Mouse (Mus musculus) testis, adult 2 months (tissue): ENCODE measurements around the gene Gm14214. TPM values are rescaled to one million over a fixed set of nuclear protein-coding genes. Genes with fewer than 3 reads are reported as not detected.

Experiments
- H3K27ac ChIP-seq: fragments of 200-500 bp; 2 replicates; pipeline ENCODE4 v1.5.1; 2012; ENCODE audit warnings: low read depth, low read length; ENCODE audit not compliant: control insufficient read depth, insufficient read depth
- H3K27me3 ChIP-seq: fragments of 200-500 bp; 2 replicates; pipeline ENCODE4 v1.6.1; 2012; ENCODE audit warnings: mild to moderate bottlenecking, low read length, moderate library complexity; ENCODE audit not compliant: control insufficient read depth, insufficient read depth
- H3K36me3 ChIP-seq: fragments of 200-500 bp; 2 replicates; pipeline ENCODE4 v1.6.1; 2012; ENCODE audit warnings: mild to moderate bottlenecking, low read length; ENCODE audit not compliant: control insufficient read depth, insufficient read depth
- H3K4me1 ChIP-seq: fragments of 200-500 bp; 2 replicates; pipeline ENCODE4 v1.6.1; 2012; ENCODE audit warnings: low read length; ENCODE audit not compliant: control insufficient read depth, insufficient read depth
- H3K4me3 ChIP-seq: fragments of 200-500 bp; 2 replicates; pipeline ENCODE4 v1.5.1; 2012; ENCODE audit warnings: low read depth, mild to moderate bottlenecking, low read length, moderate library complexity, mixed read lengths; ENCODE audit not compliant: control insufficient read depth
- CTCF ChIP-seq: fragments of 200-500 bp; IDR thresholded peaks from 2 replicates; pipeline ENCODE4 v1.5.1; 2012; ENCODE audit warnings: low read depth, mild to moderate bottlenecking, inconsistent platforms, low read length, moderate library complexity; ENCODE audit not compliant: control insufficient read depth, insufficient read depth, insufficient replicate concordance
- POLR2A ChIP-seq: fragments of 200-500 bp; IDR thresholded peaks from 2 replicates; pipeline ENCODE4 v1.6.1; 2012; ENCODE audit warnings: low read depth, mild to moderate bottlenecking, inconsistent platforms, low read length, moderate library complexity; ENCODE audit not compliant: control insufficient read depth
- polyA plus RNA-seq: library from polyadenylated mRNA; depleted of rRNA; stranded (reverse); fragments of >200 nt; gene quantifications from 2 replicates; pipeline ENCODE4 v1.2.3, GENCODE M21; 2012

The Gm14214 gene
- polyA plus RNA-seq, 1 experiment, result not detected

DNA sequence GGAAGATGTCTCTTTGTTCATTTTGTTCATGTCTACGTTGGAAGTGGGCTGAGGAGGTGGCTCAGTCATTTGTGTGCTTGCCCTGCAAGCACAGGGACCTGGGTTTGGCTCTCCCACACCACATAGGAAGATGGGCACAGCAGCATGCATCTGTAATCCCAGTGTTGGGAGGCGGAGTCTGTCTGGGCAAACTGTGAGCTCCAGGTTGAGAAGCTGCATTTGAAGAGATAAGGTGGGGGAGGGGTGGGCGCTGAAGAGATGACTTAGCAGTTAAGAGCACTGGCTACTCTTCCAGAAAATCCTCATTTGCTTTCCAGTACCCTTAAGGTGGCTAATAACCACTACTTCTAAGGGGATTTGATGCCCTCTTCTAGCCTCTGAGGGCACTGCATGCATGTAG lies 16.4 kb upstream of the Gm14214 start:
- no peak overlapping the region for H3K27ac ChIP-seq
- TF ChIP-seq CTCF (no peak), POLR2A (no peak)
- H3K36me3 ChIP-seq, result no peaks in the 10 kb centered on the region
- H3K27me3 ChIP-seq, result no peaks in the 10 kb centered on the region
- H3K4me3 ChIP-seq, result no peak overlapping the region
- peaks cover 8% of the 10 kb centered on the region for H3K4me1 ChIP-seq

DNA sequence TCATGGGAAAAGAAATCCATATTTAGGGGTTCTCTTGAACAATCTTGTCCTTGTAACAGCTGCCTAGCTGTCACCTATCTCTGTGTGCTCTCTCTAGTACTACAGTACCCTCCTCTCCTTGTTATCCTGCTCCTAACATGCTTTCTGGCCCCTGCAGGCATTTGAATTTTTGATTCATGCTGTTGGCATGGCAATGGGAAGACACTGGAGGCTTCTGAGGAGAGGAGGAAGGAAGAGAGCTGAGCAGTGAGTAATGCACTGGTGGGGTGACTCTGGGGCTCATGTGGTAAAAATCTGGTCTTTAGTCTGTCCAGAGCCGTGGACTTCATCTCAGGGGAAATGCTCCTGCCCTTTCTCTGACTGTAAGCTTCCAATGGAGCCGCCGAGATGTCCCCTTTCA lies 15.5 kb upstream of the Gm14214 start:
- H3K27me3 ChIP-seq, result no peaks in the 10 kb centered on the region
- peaks cover 8% of the 10 kb centered on the region for H3K4me1 ChIP-seq
- no peak overlapping the region for H3K4me3 ChIP-seq
- TF ChIP-seq CTCF, result no peak
- TF ChIP-seq POLR2A, result no peak
- no peaks in the 10 kb centered on the region for H3K36me3 ChIP-seq
- no peak overlapping the region for H3K27ac ChIP-seq

GRCm38 (mm10) chr2:154782856-154783650 lies 13.2 kb upstream of the Gm14214 start:
- H3K4me3 ChIP-seq, result peak overlapping the region; percentile 55
- H3K4me1 ChIP-seq, result peaks cover 4% of the 10 kb centered on the region; the same call in 1 of the 2 replicates
- TF ChIP-seq POLR2A (no peak), CTCF (no peak)
- no peaks in the 10 kb centered on the region for H3K36me3 ChIP-seq
- H3K27ac ChIP-seq, result no peak overlapping the region
- no peaks in the 10 kb centered on the region for H3K27me3 ChIP-seq

DNA sequence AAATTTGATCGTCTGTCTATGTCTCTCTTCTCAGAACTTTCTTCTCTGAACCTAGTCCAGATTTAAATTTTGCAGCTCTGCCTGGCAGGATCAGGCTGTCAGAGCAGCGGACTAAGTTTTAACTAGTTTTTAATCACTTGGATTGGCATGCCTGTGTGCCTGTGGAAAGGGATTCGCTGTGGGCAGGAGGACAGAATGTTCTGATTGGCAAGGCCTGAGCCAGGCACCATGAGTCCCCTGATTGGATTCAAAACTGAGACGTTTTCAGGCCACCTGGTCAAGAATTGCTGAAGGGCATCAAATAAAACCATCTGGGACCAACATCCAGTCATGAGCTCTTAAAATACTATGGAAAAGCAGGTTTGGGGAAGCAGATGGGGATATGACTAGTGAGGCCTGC lies 12.5 kb upstream of the Gm14214 start:
- Histone ChIP-seq H3K27me3 (no peaks in the 10 kb centered on the region), H3K36me3 (no peaks in the 10 kb centered on the region), H3K27ac (no peak overlapping the region), H3K4me3 (peak overlapping the region; percentile 39), H3K4me1 (peaks cover 4% of the 10 kb centered on the region; the same call in 1 of the 2 replicates)
- TF ChIP-seq CTCF (no peak), POLR2A (no peak)

DNA sequence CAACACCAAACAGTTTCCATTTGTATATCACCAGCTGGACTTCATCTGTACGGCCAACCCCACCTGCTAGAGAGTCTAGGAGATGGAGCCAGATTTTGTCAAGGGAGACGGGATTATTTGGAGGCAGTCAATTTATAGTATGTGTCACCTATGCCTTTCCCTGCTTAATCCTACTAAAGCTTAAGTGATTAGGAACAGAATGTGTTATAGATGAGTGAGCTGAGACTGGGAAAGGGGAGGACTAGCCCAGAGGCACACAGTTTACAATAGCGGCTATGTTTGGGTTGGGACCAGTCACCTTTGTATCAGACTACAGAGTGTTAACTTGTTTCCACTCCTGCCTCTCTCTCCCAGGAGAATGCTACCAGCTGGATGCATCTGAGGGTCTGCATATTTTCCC lies 9.8 kb upstream of the Gm14214 start:
- Histone ChIP-seq H3K4me1 (no peaks in the 10 kb centered on the region), H3K27ac (no peak overlapping the region), H3K36me3 (no peaks in the 10 kb centered on the region), H3K27me3 (no peaks in the 10 kb centered on the region), H3K4me3 (no peak overlapping the region)
- no peak for TF ChIP-seq POLR2A
- TF ChIP-seq CTCF, result no peak

DNA sequence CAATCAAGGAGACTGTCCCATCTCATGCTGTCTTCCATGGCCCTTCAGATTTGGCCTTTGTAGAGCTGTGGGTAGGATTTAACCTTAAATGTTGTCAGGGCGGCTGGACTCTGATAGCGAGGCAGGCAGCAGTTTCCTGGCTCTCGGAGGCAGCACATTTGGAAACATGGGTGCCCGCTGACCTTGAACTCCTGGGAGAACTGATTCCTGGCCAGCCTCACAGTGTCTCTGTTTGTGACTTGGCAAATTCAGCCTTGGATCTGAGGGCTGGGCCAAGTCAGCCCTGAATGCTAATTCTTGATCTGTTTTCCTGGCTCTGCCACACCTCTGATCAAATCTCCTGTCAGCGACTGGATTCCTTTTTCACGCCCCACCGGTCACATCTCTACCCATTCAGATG lies 6.7 kb upstream of the Gm14214 start:
- Histone ChIP-seq H3K4me3 (no peak overlapping the region), H3K27me3 (no peaks in the 10 kb centered on the region), H3K27ac (peak overlapping the region; percentile 47; the same call in 1 of the 2 replicates), H3K36me3 (no peaks in the 10 kb centered on the region), H3K4me1 (no peaks in the 10 kb centered on the region)
- TF ChIP-seq CTCF, result no peak
- TF ChIP-seq POLR2A, result no peak

- no peak overlapping the region for H3K27ac ChIP-seq
- H3K4me3 ChIP-seq, result no peak overlapping the region
- H3K4me1 ChIP-seq, result no peaks in the 10 kb centered on the region
- H3K36me3 ChIP-seq, result no peaks in the 10 kb centered on the region
- TF ChIP-seq CTCF (peak; percentile 17; the same call in 1 of the 2 replicates), POLR2A (no peak)
- no peaks in the 10 kb centered on the region for H3K27me3 ChIP-seq
Observed at GRCm38 (mm10) chr2:154774032-154774431, 4.2 kb upstream of the Gm14214 start.

DNA sequence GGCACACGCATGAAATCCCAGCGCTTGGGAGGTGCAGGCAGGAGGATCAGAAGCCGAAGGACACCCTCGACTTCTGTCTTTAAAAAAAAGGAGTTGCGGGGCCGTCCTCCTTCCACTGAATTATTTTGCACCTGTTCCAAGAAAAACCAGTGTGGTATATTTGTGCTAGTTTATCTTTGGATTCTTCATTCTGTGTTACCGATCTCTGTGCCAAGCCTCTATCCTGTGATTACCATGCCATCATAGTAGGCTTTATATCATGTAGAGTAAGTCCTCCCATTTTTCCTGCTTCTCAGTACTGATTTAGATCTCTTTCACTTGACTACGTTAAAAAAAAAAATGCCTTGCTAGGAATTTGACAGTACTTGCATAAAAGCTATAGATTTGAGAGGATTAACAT lies 1.8 kb upstream of the Gm14214 start:
- Histone ChIP-seq H3K27ac (no peak overlapping the region), H3K4me1 (no peaks in the 10 kb centered on the region), H3K36me3 (no peaks in the 10 kb centered on the region), H3K27me3 (no peaks in the 10 kb centered on the region), H3K4me3 (no peak overlapping the region)
- TF ChIP-seq CTCF, result no peak
- no peak for TF ChIP-seq POLR2A
